Mouse (Mus musculus): Measurements from ENCODE around the gene Enox1.

DNA sequence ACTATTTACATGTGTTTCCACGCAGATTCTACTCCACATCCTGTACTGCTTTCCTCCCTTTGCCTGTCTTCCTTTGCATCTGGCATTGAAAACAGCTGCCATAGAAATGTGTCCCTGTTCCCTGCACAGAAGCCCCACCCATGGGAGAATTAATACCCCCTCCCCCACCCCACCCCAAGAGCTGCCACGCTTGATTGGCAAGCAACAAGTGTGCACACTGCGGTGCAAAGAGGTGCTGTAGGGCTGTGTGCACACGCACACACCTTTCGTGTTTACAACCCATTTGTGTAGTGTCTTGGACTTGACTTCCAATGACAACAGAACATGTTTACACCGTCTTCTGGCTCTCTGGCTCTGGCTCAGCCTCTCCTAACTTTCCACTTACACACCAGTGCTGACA is 154.9 kb downstream of the Enox1 start:
- no peak for TF ChIP-seq POLR2A (IDR thresholded peaks at IDR 0.05; ENCODE audit: insufficient read depth, low read depth, low read length)
- no peak for TF ChIP-seq CTCF (IDR thresholded peaks at IDR 0.05)
- TF ChIP-seq EP300 (IDR thresholded peaks at IDR 0.05; ENCODE audit: insufficient read depth, low read depth, low read length): no peak
